Mouse (Mus musculus): ENCODE data around the gene Igsf6. TPM values are rescaled to one million over a fixed set of nuclear protein-coding genes. Genes with fewer than 3 reads are reported as not detected.

Igsf6 gene
- total RNA-seq, 4 experiments from 2014 or later, result 0.22 to 1.3 (median 0.98) TPM; not detected in 1

Other genes starting within 250 kb of the Igsf6 start
- 10 to 100 TPM; 28.3 to 36.3 (median 35.3) TPM for gene Eef2k, start 231.7 kb downstream of the Igsf6 start, total RNA-seq (2022)
- gene Polr3e, start 156.8 kb downstream of the Igsf6 start, total RNA-seq (2022), result 10 to 100 TPM; 25.8 to 31.6 (median 30.3) TPM
- 10 to 100 TPM in 3 of 4 experiments, 1 to 10 TPM in 1; 8.7 to 12.5 (median 10.7) TPM for gene Cdr2, start 92.3 kb downstream of the Igsf6 start, total RNA-seq (2022)
- gene Mfsd13b, start 92.1 kb downstream of the Igsf6 start, total RNA-seq (2022), result 1 to 10 TPM in 1 of 4 experiments, under 1 TPM in 3; 0.18 to 2.4 (median 0.48) TPM
- gene Mettl9, start 40.1 kb downstream of the Igsf6 start, total RNA-seq (2022), result 100 to 1,000 TPM; 101 to 118 (median 101) TPM
- under 1 TPM; 0.27 to 0.58 (median 0.31) TPM for gene Otoa, start 7.1 kb upstream of the Igsf6 start, total RNA-seq (2022)

All from left cerebral cortex, adult 8-10 months (tissue).